Mouse (Mus musculus) olfactory bulb, adult 2 months (tissue): ENCODE data around the gene Tac2. TPM values are rescaled to one million over a fixed set of nuclear protein-coding genes. Genes with fewer than 3 reads are reported as not detected.

ENCODE experiments used
- H3K27ac ChIP-seq: fragments of 200-500 bp; 2 replicates; pipeline ENCODE4 v1.5.1; 2012; ENCODE audit warnings: low read depth, low read length; ENCODE audit not compliant: insufficient read depth
- H3K4me1 ChIP-seq: fragments of 200-500 bp; 2 replicates; pipeline ENCODE4 v1.6.1; 2012; ENCODE audit warnings: low read length; ENCODE audit not compliant: control insufficient read depth, insufficient read depth
- H3K4me3 ChIP-seq: fragments of 200-500 bp; 2 replicates; pipeline ENCODE4 v1.5.1; 2012; ENCODE audit warnings: mild to moderate bottlenecking, low read depth, low read length, moderate library complexity; ENCODE audit not compliant: insufficient read depth
- CTCF ChIP-seq: fragments of 200-500 bp; IDR thresholded peaks from 2 replicates; pipeline ENCODE4 v1.5.1; 2012; ENCODE audit warnings: low read depth, mild to moderate bottlenecking, low read length, moderate library complexity; ENCODE audit not compliant: insufficient read depth
- POLR2A ChIP-seq: fragments of 200-500 bp; IDR thresholded peaks from 2 replicates; pipeline ENCODE4 v1.6.1; 2012; ENCODE audit warnings: mild to moderate bottlenecking, low read depth, low read length, moderate library complexity; ENCODE audit not compliant: insufficient read depth
- WGBS: fragments of 180-500 bp; shearing (Covaris S2); methylation state at CpG from one replicate; pipeline ENCODE4 v1.1.7; 2018; 5-methylcytosine and 5-hydroxymethylcytosine counted together
- polyA plus RNA-seq: library from polyadenylated mRNA; stranded (reverse); fragments of >200 nt; gene quantifications from 2 replicates; pipeline ENCODE4 v1.2.4, GENCODE M21; 2012; ENCODE audit warnings: low replicate concordance; ENCODE audit not compliant: missing spikeins, insufficient read depth, insufficient read length

Gene Tac2
- polyA plus RNA-seq, 1 experiment: not detected

DNA sequence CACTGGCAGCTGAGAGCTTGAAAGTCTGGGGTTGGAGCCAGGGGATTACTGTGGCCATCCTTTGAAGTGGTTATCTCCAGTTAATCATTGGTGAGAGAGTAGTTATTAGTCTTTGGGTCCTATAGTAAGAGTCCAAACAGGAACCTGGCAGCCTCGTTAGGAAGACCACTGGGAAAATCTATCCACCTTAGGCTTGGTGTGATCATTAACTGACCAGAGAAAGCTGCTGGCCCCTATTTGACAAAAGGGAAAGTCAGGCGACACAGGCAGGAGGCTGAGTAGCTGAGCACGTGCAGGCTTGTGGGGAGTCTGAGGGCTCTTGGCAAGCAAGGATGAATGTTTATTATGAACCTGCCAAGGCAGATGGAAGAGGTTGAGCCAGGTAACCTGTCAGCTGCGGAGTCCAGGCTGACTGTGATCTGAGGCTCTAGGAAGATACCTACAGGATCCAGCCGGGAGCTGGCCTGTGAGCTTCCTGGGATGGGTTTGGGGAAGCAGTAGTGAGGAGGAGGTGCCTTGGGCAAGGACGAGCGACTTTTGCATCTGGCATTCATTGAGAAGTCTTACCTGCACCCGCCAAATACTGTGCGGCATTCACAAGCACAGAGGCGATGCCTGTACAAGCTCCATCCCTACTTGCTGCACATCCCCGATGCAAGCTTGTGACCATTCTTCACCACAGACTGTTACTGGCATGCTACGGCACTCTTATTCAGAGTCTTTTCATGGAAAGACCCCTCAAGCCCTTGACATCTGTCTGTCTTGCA, 39.8 kb downstream of the Tac2 start:
- peaks cover 5% of the 10 kb centered on the region; the same call in 1 of the 2 replicates for H3K4me1 ChIP-seq
- TF ChIP-seq CTCF (no peak), POLR2A (no peak)
- 54% methylated on average over 12 of the region's 12 CpGs for WGBS

DNA sequence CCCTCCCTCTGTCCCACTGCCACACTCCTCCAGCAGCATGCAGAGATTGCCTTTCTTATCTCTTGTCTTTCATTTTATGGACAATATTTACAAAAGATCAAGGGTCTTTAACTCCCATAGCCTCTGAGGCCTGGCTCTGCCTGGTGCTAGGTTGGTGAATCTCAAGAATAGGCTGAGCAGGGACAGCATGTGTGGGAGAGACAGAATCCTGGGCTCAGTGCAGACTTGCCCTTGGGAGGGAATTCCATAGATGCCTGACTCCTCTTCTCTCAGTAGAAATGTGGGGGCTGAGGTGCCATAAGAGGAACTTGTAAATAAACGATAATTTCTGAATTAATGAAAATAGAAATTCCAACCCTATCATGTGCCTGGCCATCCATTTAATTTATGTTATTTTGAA, 42.3 kb downstream of the Tac2 start:
- Histone ChIP-seq H3K4me1 (peaks cover 5% of the 10 kb centered on the region; the same call in 1 of the 2 replicates), H3K4me3 (no peak overlapping the region), H3K27ac (no peak overlapping the region)
- no peak for TF ChIP-seq POLR2A
- TF ChIP-seq CTCF: no peak
- WGBS: 84% methylated on average over 1 of the region's 1 CpGs

More for the DNA sequence above, 39.8 kb downstream of the Tac2 start:
- Histone ChIP-seq H3K27ac (no peak overlapping the region), H3K4me3 (no peak overlapping the region)

DNA sequence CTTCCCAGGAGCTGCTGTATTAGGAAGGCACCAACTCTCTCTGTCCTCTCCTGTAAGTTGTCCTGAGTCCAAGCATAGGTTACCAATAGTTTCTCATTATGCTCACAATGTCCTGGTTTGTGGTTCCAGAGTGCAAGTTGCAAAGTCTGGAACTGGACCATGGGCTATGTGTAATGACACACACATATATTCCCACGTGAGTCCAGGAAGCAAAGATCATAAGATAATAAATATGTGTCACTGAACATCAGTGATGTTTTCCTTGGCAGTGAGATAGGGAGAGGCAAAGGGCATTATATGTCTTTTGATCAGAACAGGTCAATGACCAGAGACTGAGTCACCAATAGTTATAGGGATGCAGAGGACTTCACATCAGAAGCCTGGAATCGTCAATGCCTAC, 51.7 kb downstream of the Tac2 start, which contains the start of gene Rdh9:
TSS of gene Rdh9 (plus strand) at position 376 of the 400 bp plus-strand sequence.
- TF ChIP-seq CTCF: no peak
- TF ChIP-seq POLR2A: no peak
- no peaks in the 10 kb centered on the region for H3K4me1 ChIP-seq
- 83% methylated on average over 2 of the region's 2 CpGs for WGBS

More for the DNA sequence above, 51.7 kb downstream of the Tac2 start, which contains the start of gene Rdh9:
- H3K27ac ChIP-seq: no peak within 1 kb of the TSS
- H3K4me3 ChIP-seq: no peak within 1 kb of the TSS

Other genes with a start within 250 kb of the Tac2 start
- gene Stac3, start 222.8 kb upstream of the Tac2 start, polyA plus RNA-seq: not detected in 2 replicates
- not detected in 2 replicates for gene Ndufa4l2, start 209.5 kb upstream of the Tac2 start, polyA plus RNA-seq
- gene Shmt2, start 202.0 kb upstream of the Tac2 start, polyA plus RNA-seq: not detected in 2 replicates
- gene Nxph4, start 189.9 kb upstream of the Tac2 start, polyA plus RNA-seq: not detected in 2 replicates
- gene Lrp1, start 103.3 kb upstream of the Tac2 start, polyA plus RNA-seq: 404 and 471 TPM in 2 replicates
- gene Stat6, start 81.5 kb upstream of the Tac2 start, polyA plus RNA-seq: not detected in 2 replicates
- gene Nemp1, start 57.6 kb upstream of the Tac2 start, polyA plus RNA-seq: not detected in 2 replicates
- not detected in 2 replicates for gene Nab2, start 55.9 kb upstream of the Tac2 start, polyA plus RNA-seq
- gene Myo1a, start 19.3 kb upstream of the Tac2 start, polyA plus RNA-seq: not detected in 2 replicates
- not detected in 2 replicates for gene Zbtb39, start 15.1 kb downstream of the Tac2 start, polyA plus RNA-seq
- not detected in 2 replicates for gene Gpr182, start 27.3 kb downstream of the Tac2 start, polyA plus RNA-seq
- gene Rdh1, start 35.2 kb downstream of the Tac2 start, polyA plus RNA-seq: not detected in 2 replicates
- gene Rdh16f1, start 35.3 kb downstream of the Tac2 start, polyA plus RNA-seq: not detected in 2 replicates
- gene Rdh9, start 51.9 kb downstream of the Tac2 start, polyA plus RNA-seq: not detected in 2 replicates
- gene Rdh16, start 76.7 kb downstream of the Tac2 start, polyA plus RNA-seq: not detected in 2 replicates
- not detected in 2 replicates for gene Rdh19, start 125.5 kb downstream of the Tac2 start, polyA plus RNA-seq
- not detected in 2 replicates for gene Rdh16f2, start 142.0 kb downstream of the Tac2 start, polyA plus RNA-seq
- gene Rdh7, start 164.3 kb downstream of the Tac2 start, polyA plus RNA-seq: not detected in 2 replicates
- gene Sdr9c7, start 174.0 kb downstream of the Tac2 start, polyA plus RNA-seq: not detected in 2 replicates